Mouse (Mus musculus) kidney, adult 2 months (tissue): Measurements from ENCODE around the gene Defb9. TPM values are rescaled to one million over a fixed set of nuclear protein-coding genes. Genes with fewer than 3 reads are reported as not detected.
"Not testable (repeated sequence)": the region's sequence is repeated elsewhere in the genome, so short reads cannot be mapped to it uniquely, and the experiment has no call there.

Experiments
- DNase-seq: peaks from one replicate; pipeline ENCODE4 v3.0.0; 2021
- H3K27ac ChIP-seq: fragments of 200-500 bp; 2 replicates; pipeline ENCODE4 v1.5.1; 2012; ENCODE audit warnings: low read depth, low read length, control low read depth, inconsistent platforms; ENCODE audit not compliant: insufficient read depth
- H3K27me3 ChIP-seq: fragments of 200-500 bp; replicated peaks from 2 replicates; pipeline ENCODE4 v1.6.1; 2012; ENCODE audit warnings: mild to moderate bottlenecking, moderate library complexity, low read length, inconsistent platforms; ENCODE audit not compliant: control insufficient read depth, insufficient read depth
- H3K36me3 ChIP-seq: fragments of 200-500 bp; 2 replicates; pipeline ENCODE4 v1.6.1; 2012; ENCODE audit warnings: mild to moderate bottlenecking, moderate library complexity, low read length, inconsistent platforms; ENCODE audit not compliant: control insufficient read depth, insufficient read depth
- H3K4me1 ChIP-seq: fragments of 200-500 bp; 2 replicates; pipeline ENCODE4 v1.6.1; 2011; ENCODE audit warnings: low read length; ENCODE audit not compliant: control insufficient read depth, insufficient read depth
- H3K4me3 ChIP-seq: fragments of 200-500 bp; 2 replicates; pipeline ENCODE4 v1.5.1; 2011; ENCODE audit warnings: mild to moderate bottlenecking, low read depth, low read length, control low read depth; ENCODE audit not compliant: insufficient read depth
- CTCF ChIP-seq: fragments of 200-500 bp; conservative IDR thresholded peaks from 2 replicates; pipeline ENCODE4 v1.5.1; 2011; ENCODE audit warnings: low read depth, mild to moderate bottlenecking, control low read depth, low read length, moderate library complexity, mixed read lengths; ENCODE audit not compliant: insufficient read depth, insufficient read length
- POLR2A ChIP-seq: fragments of 200-500 bp; IDR thresholded peaks from one replicate; pipeline ENCODE4 v1.6.1; 2011; ENCODE audit warnings: low read depth, low read length, control low read depth
- WGBS: fragments of 180-500 bp; shearing (Covaris S2); methylation state at CpG from one replicate; pipeline ENCODE4 v1.1.7; 2018; 5-methylcytosine and 5-hydroxymethylcytosine counted together
- polyA plus RNA-seq: library from polyadenylated mRNA; depleted of rRNA; stranded (reverse); fragments of >200 nt; gene quantifications from 2 replicates; pipeline ENCODE4 v1.2.3, GENCODE M21; 2012; rRNA removed

Gene Defb9
- polyA plus RNA-seq, result not detected in 2 replicates

- H3K4me3 ChIP-seq, H3K36me3 ChIP-seq, H3K27me3 ChIP-seq, H3K27ac ChIP-seq, H3K4me1 ChIP-seq: not testable (repeated sequence)
- DNase-seq, result peak; percentile 10
Measured at GRCm38 (mm10) chr8:21885321-21885720, at the start of gene Defb9. Gene Defb9, minus strand, starts transcription at chr8:21885421.

GRCm38 (mm10) chr8:21932610-21933009, 47.4 kb upstream of the Defb9 start, which contains the start of gene Defb15:
Gene Defb15, minus strand, starts transcription at chr8:21932710.
- Histone ChIP-seq H3K27me3 (no peaks in the 10 kb centered on the region), H3K4me1 (no peaks in the 10 kb centered on the region), H3K27ac (no peak within 1 kb of the TSS), H3K4me3 (no peak within 1 kb of the TSS), H3K36me3 (no peaks in the 10 kb centered on the region)
- DNase-seq, result no peak
- 73% methylated on average over 6 of the region's 6 CpGs for WGBS
- TF ChIP-seq POLR2A (no peak), CTCF (no peak)

- not testable (repeated sequence) for H3K36me3 ChIP-seq, H3K27ac ChIP-seq, H3K4me1 ChIP-seq, H3K4me3 ChIP-seq, H3K27me3 ChIP-seq, DNase-seq
- 80% methylated on average over 3 of the region's 3 CpGs for WGBS
Measured at GRCm38 (mm10) chr8:21930754-21931153, 45.5 kb upstream of the Defb9 start.

GRCm38 (mm10) chr8:21915625-21916024, 30.4 kb upstream of the Defb9 start:
- no peaks in the 10 kb centered on the region for H3K36me3 ChIP-seq
- WGBS, result 87% methylated on average over 3 of the region's 3 CpGs

GRCm38 (mm10) chr8:21912554-21912953, 27.3 kb upstream of the Defb9 start:
- Histone ChIP-seq H3K27ac (no peak overlapping the region), H3K4me1 (no peaks in the 10 kb centered on the region), H3K4me3 (no peak overlapping the region), H3K27me3 (no peaks in the 10 kb centered on the region), H3K36me3 (no peaks in the 10 kb centered on the region)
- WGBS, result 38% methylated on average over 2 of the region's 2 CpGs
- TF ChIP-seq POLR2A (no peak), CTCF (no peak)
- DNase-seq, result no peak

More at GRCm38 (mm10) chr8:21915625-21916024, 30.4 kb upstream of the Defb9 start:
- DNase-seq, result no peak
- no peak for TF ChIP-seq CTCF
- TF ChIP-seq POLR2A, result no peak
- Histone ChIP-seq H3K27ac (no peak overlapping the region), H3K4me1 (no peaks in the 10 kb centered on the region), H3K27me3 (no peaks in the 10 kb centered on the region), H3K4me3 (no peak overlapping the region)

GRCm38 (mm10) chr8:21911931-21912330, 26.7 kb upstream of the Defb9 start:
- Histone ChIP-seq H3K27ac (no peak overlapping the region), H3K27me3 (no peaks in the 10 kb centered on the region)
- whole genome bisulfite sequencing, result 17% methylated on average over 1 of the region's 1 CpGs

GRCm38 (mm10) chr8:21906290-21906689, 21.1 kb upstream of the Defb9 start, which contains the start of gene Defb11:
Gene Defb11, minus strand, starts transcription at chr8:21906412.
- not testable (repeated sequence) for H3K4me3 ChIP-seq

More at GRCm38 (mm10) chr8:21911931-21912330, 26.7 kb upstream of the Defb9 start:
- DNase-seq, result no peak
- TF ChIP-seq CTCF, result no peak
- TF ChIP-seq POLR2A, result no peak
- no peaks in the 10 kb centered on the region for H3K36me3 ChIP-seq
- H3K4me3 ChIP-seq, result no peak overlapping the region
- no peaks in the 10 kb centered on the region for H3K4me1 ChIP-seq

GRCm38 (mm10) chr8:21858586-21858985, 26.6 kb downstream of the Defb9 start, which contains the start of gene Defb10:
Gene Defb10, plus strand, starts transcription at chr8:21858901.
- H3K27ac ChIP-seq, H3K4me3 ChIP-seq, H3K27me3 ChIP-seq, DNase-seq, H3K36me3 ChIP-seq, H3K4me1 ChIP-seq: not testable (repeated sequence)
- WGBS, result 50% methylated on average over 1 of the region's 1 CpGs

More at GRCm38 (mm10) chr8:21906290-21906689, 21.1 kb upstream of the Defb9 start, which contains the start of gene Defb11:
- DNase-seq, result peak; percentile 64
- H3K27ac ChIP-seq, result peak within 1 kb of the TSS; percentile 17; the same call in 1 of the 2 replicates
- H3K36me3 ChIP-seq, H3K4me1 ChIP-seq, H3K27me3 ChIP-seq: not testable (repeated sequence)

Other genes starting within 250 kb of the Defb9 start
- gene Defa17, start 229.6 kb downstream of the Defb9 start, polyA plus RNA-seq, result not detected in 2 replicates
- gene Defa34, start 219.6 kb downstream of the Defb9 start, polyA plus RNA-seq, result not detected in 2 replicates
- gene AY761184, start 181.8 kb downstream of the Defb9 start, polyA plus RNA-seq, result not detected in 2 replicates
- not detected in 2 replicates for gene Defa24, start 150.9 kb downstream of the Defb9 start, polyA plus RNA-seq
- not detected in 2 replicates for gene Defb50, start 61.9 kb downstream of the Defb9 start, polyA plus RNA-seq
- gene Defb2, start 45.5 kb downstream of the Defb9 start, polyA plus RNA-seq, result 1.5 and 2.4 TPM in 2 replicates
- gene Defb10, start 26.5 kb downstream of the Defb9 start, polyA plus RNA-seq, result not detected in 2 replicates
- gene Defb11, start 21.0 kb upstream of the Defb9 start, polyA plus RNA-seq, result 3.6 and 3.9 TPM in 2 replicates
- not detected in 2 replicates for gene Defb15, start 47.3 kb upstream of the Defb9 start, polyA plus RNA-seq
- not detected in 2 replicates for gene Defb35, start 52.9 kb upstream of the Defb9 start, polyA plus RNA-seq
- not detected in 2 replicates for gene Defb13, start 61.3 kb upstream of the Defb9 start, polyA plus RNA-seq
- gene Fam90a1a, start 73.3 kb upstream of the Defb9 start, polyA plus RNA-seq, result 0.05 TPM in 1 of 2 replicates, not detected in the other
- not detected in 2 replicates for gene Ccdc70, start 84.4 kb upstream of the Defb9 start, polyA plus RNA-seq
- gene Atp7b, start 174.9 kb upstream of the Defb9 start, polyA plus RNA-seq, result 1.1 and 1.4 TPM in 2 replicates
- gene Alg11, start 175.3 kb upstream of the Defb9 start, polyA plus RNA-seq, result 3.6 and 5.7 TPM in 2 replicates
- 0.59 and 0.65 TPM in 2 replicates for gene Nek5, start 239.6 kb upstream of the Defb9 start, polyA plus RNA-seq